Mouse (Mus musculus) hindbrain, embryonic 10.5 days (tissue): Measurements from ENCODE around the gene Asb8. TPM values are rescaled to one million over a fixed set of nuclear protein-coding genes. Genes with fewer than 3 reads are reported as not detected.
A peak's percentile ranks its signal among the peaks of the same experiment; 100 is the strongest.

Experiments used
- DNase-seq: peaks from one replicate; pipeline ENCODE4 v3.0.0-alpha.2; 2017; ENCODE audit warnings: low spot score
- H3K27ac ChIP-seq: fragments of 300-500 bp; sonication (generic); 2 replicates; pipeline ENCODE4 v1.5.1; 2016; ENCODE audit warnings: mild to moderate bottlenecking, moderate library complexity
- H3K27me3 ChIP-seq: fragments of 300-500 bp; sonication (generic); 2 replicates; pipeline ENCODE4 v1.6.1; 2016; ENCODE audit warnings: mild to moderate bottlenecking; ENCODE audit not compliant: poor library complexity, insufficient read depth, severe bottlenecking
- H3K36me3 ChIP-seq: fragments of 300-500 bp; sonication (generic); 2 replicates; pipeline ENCODE4 v1.6.1; 2016; ENCODE audit warnings: mild to moderate bottlenecking, moderate library complexity
- H3K4me1 ChIP-seq: fragments of 300-500 bp; sonication (generic); replicated peaks from 2 replicates; pipeline ENCODE4 v1.6.1; 2016; ENCODE audit warnings: mild to moderate bottlenecking
- H3K4me3 ChIP-seq: fragments of 300-500 bp; sonication (generic); 2 replicates; pipeline ENCODE4 v1.5.1; 2016; ENCODE audit warnings: mild to moderate bottlenecking, moderate library complexity
- H3K9me3 ChIP-seq: fragments of 300-500 bp; sonication (generic); 2 replicates; pipeline ENCODE4 v1.6.1; 2016; ENCODE audit warnings: mild to moderate bottlenecking, moderate library complexity
- WGBS: fragments of 180-500 bp; shearing (Covaris S2); methylation state at CpG from one replicate; pipeline ENCODE4 v1.1.7; 2016; 5-methylcytosine and 5-hydroxymethylcytosine counted together
- polyA plus RNA-seq: library from polyadenylated mRNA; unstranded; fragments of >200 nt; fragmentation: Nextera tagmentation; extraction: Ambion mirVana; gene quantifications from 2 replicates; pipeline ENCODE4 v1.2.1, GENCODE M21; 2016

The Asb8 gene
- 39.4 and 48.8 TPM in 2 replicates for polyA plus RNA-seq

DNA sequence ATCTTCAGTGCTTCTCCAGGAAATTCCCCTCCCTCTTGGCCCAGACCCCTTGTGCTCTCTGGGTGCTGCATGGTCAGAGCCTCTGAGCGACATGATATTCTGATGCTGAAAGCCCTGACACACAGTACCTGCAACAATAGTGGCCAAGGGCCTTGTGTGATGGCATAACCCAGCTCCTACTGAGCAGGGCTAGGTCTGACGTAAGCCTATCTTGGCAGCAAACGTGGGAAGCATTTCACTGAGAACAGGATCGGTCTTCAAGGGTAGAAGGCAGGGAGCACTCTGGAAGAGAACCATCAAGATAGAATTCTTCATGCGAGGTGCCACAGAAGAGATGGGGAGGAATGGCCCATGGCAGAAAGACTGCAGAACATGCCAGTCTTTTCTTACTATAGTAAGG, at the start of gene Asb8:
Asb8 (minus strand) TSS at position 101 of the 400 bp plus-strand sequence.
- Histone ChIP-seq H3K27ac (peak within 1 kb of the TSS; percentile 50; the same call in 1 of the 2 replicates), H3K36me3 (no peaks in the 10 kb centered on the region), H3K27me3 (peaks cover 54% of the 10 kb centered on the region), H3K4me1 (peaks cover 53% of the 10 kb centered on the region), H3K9me3 (no peaks in the 10 kb centered on the region), H3K4me3 (no peak within 1 kb of the TSS)
- no peak for DNase-seq
- WGBS, result 86% methylated on average over 5 of the region's 5 CpGs

DNA sequence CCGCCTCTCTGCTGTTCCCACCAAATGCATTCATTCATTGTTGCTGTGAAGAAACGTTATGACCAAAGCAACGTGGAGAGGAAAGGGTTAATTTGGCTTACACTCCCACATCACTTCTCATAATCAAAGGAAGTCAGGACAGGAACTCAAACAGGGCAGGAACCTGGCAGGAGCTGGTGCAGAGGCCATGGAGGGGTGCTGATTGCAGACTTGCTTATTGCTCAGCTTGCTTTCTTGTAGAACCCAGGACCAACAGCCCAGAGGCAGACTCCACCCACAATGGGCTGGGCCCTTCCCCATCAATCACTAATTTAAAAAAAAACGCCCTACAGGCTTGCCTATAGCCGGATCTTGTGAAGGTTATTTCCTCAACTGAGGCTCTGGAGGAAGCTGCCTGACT, 48.7 kb upstream of the Asb8 start:
- no peak overlapping the region for H3K4me3 ChIP-seq
- no peaks in the 10 kb centered on the region for H3K27me3 ChIP-seq
- WGBS, result 79% methylated on average over 5 of the region's 5 CpGs
- no peaks in the 10 kb centered on the region for H3K4me1 ChIP-seq
- no peak overlapping the region for H3K27ac ChIP-seq
- DNase-seq, result no peak
- no peaks in the 10 kb centered on the region for H3K36me3 ChIP-seq
- no peaks in the 10 kb centered on the region for H3K9me3 ChIP-seq

DNA sequence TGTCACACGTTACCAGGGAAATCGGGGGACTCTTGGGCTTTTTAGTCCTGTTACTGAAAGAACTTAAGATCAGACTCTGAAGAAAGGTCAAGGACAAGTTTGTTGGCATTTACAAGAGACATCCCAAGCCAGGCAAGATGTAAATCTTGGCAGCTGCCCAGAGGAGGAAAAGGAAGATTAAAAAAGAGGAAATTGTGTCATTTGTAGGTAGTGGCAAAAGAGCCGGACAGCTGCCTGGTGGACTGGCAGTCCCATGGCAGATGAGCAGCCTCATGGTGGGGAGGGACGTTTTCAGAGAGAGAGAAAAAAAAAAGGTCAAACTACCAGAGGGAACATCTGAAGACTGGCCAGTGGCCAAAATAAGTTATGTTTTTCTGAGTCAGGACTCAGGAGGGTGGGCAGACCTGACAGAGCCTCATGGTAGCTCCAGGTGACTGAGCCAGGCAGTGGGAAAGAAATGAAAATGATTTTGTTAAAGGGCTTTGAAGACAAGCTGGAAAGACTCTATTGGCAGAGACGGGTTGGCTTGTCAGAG, 48.0 kb upstream of the Asb8 start:
- Histone ChIP-seq H3K4me3 (no peak overlapping the region), H3K36me3 (no peaks in the 10 kb centered on the region), H3K27ac (no peak overlapping the region), H3K4me1 (no peaks in the 10 kb centered on the region), H3K27me3 (no peaks in the 10 kb centered on the region), H3K9me3 (no peaks in the 10 kb centered on the region)
- 82% methylated on average over 5 of the region's 5 CpGs for WGBS
- no peak for DNase-seq

DNA sequence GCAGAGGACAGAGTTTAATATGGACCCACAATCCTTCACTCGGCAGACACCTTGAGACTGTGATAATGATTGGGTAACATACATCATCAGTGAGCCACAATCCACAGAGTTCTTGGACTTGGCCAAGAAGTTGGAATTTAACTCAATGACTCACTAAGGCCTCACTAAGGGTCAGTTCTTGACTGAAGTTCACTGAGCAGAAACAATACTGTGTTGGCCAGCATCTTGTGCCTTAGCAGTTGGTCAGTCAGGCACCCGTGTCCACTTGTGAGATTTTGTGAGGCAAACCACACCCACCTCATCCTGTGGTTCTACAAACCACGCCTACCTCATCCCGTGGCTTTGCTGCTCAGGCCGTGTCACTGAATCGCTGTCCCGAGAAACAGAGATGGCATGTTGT, 44.3 kb upstream of the Asb8 start:
- H3K36me3 ChIP-seq, result no peaks in the 10 kb centered on the region
- WGBS, result 82% methylated on average over 7 of the region's 7 CpGs
- H3K9me3 ChIP-seq, result no peaks in the 10 kb centered on the region
- no peaks in the 10 kb centered on the region for H3K27me3 ChIP-seq
- H3K4me3 ChIP-seq, result no peak overlapping the region
- H3K27ac ChIP-seq, result no peak overlapping the region
- H3K4me1 ChIP-seq, result no peaks in the 10 kb centered on the region
- DNase-seq, result no peak

DNA sequence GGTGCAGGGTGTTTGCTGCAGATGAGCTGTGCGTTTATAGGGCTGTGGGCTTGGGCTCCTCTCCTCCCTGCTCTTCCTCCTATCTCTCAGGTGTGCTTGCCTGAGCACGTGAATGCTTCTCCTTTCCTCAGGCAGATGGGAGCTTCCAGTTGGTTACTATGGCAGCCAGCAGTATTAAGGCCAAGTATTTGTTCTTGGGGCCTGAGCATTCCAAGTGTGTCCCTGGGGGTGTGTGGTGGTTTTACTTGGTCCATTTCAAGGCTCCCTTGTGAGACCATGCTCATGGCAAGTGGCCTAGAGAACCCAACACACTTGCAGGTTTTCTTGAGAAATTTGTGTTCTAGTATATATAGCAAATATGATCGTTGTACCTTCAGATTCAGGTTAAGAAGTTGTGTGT, 30.0 kb upstream of the Asb8 start, which contains the start of gene Olfr288:
Olfr288 (minus strand) TSS at position 101 of the 400 bp plus-strand sequence.
- Histone ChIP-seq H3K36me3 (no peaks in the 10 kb centered on the region), H3K4me1 (no peaks in the 10 kb centered on the region), H3K27ac (no peak within 1 kb of the TSS), H3K9me3 (no peaks in the 10 kb centered on the region), H3K4me3 (no peak within 1 kb of the TSS), H3K27me3 (no peaks in the 10 kb centered on the region)
- no peak for DNase-seq
- WGBS, result 62% methylated on average over 3 of the region's 3 CpGs

DNA sequence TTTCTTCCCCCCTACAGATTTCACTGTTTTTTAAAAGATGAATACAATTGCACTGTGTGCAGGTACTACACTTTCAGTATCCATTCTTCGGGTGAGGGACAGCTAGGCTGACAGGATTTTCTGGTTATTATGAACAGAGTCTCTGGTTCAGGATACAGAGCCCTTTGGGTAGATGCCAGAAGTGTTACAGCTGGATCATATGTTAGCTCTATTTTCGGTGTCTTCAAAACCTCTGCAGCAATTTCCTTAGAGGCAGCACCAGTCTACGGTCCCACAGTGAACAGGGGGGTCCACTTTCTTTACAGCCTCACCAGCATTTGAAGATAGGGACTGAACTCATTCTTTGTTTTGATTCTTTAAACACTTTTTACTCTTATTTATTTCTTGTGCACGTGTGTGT, 19.0 kb upstream of the Asb8 start:
- DNase-seq, result no peak
- H3K9me3 ChIP-seq, result no peaks in the 10 kb centered on the region
- WGBS, result 82% methylated on average over 4 of the region's 4 CpGs
- no peak overlapping the region for H3K27ac ChIP-seq
- H3K27me3 ChIP-seq, result peaks cover 9% of the 10 kb centered on the region
- H3K4me1 ChIP-seq, result peaks cover 13% of the 10 kb centered on the region
- H3K4me3 ChIP-seq, result no peak overlapping the region
- H3K36me3 ChIP-seq, result no peaks in the 10 kb centered on the region

DNA sequence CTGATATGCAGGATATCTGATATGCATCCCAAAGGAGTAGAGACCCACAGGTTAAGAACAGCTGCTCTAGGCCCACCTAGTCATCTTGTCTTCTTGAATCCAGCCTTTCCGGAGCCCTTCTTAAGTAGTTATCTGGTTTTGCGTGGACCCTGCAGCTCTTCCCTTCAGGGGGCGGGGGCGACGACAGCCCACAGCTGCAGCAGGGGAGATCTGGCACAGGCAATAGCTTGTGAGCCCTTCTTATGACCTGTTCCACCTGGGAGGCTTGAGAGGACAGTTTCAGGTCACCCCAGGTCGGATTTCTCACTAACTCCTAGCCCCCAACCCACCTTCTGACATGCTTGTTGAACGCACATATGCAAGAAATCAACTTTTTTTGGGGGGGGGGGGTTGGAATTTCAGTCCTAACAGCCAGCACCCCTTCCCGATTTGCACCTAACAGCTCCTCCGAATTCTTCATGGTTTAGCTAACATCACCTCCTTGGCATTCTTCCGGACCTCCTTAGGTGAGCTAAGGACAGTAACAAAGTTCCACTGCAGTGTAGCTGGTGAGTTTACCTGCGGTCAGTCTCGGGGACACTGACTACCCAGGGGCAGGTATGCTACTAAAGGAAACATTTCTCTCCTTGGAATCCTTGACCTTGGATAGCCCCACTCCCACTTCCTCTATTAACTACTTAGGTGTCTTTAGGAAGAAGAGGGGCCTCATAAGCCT, 16.6 kb upstream of the Asb8 start:
- H3K4me1 ChIP-seq, result peaks cover 13% of the 10 kb centered on the region
- peaks cover 28% of the 10 kb centered on the region for H3K27me3 ChIP-seq
- H3K36me3 ChIP-seq, result no peaks in the 10 kb centered on the region
- WGBS, result 71% methylated on average over 12 of the region's 12 CpGs
- no peak overlapping the region for H3K4me3 ChIP-seq
- H3K9me3 ChIP-seq, result no peaks in the 10 kb centered on the region
- DNase-seq, result no peak
- no peak overlapping the region for H3K27ac ChIP-seq

DNA sequence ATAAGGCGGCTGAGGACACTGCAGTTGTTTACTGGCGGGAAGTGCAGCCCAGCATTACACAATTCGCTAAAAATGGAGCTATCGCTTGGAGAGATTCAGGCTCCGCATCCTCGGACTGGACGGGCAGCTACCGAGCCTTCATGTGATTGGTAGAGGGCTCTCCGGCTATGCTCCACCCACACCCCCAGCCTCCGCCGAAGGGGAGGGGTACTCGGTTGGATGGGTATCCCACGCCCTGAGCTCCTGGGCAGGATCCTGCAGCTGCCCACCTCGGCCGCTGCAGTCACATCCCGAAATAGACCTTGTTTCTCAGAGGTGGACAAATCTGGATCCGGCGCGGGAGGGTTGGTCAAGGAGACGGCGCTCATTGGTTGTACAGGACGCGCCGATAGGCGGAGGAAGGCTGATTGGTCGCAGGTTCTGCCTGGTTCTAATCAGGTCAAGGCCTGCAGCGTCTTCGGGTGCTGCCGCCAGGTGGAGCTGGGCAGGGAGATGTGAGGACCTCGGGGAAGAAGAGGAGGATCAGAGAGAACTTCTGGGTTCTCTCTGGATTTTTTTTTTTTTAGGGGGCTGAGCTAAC, 15.8 kb upstream of the Asb8 start:
- Histone ChIP-seq H3K9me3 (no peaks in the 10 kb centered on the region), H3K36me3 (no peaks in the 10 kb centered on the region), H3K27me3 (peaks cover 34% of the 10 kb centered on the region), H3K4me3 (peak overlapping the region; percentile 59), H3K27ac (peak overlapping the region; percentile 81), H3K4me1 (peaks cover 13% of the 10 kb centered on the region)
- DNase-seq, result peak; percentile 94
- under 1% methylated on average over 30 of the region's 30 CpGs for WGBS

DNA sequence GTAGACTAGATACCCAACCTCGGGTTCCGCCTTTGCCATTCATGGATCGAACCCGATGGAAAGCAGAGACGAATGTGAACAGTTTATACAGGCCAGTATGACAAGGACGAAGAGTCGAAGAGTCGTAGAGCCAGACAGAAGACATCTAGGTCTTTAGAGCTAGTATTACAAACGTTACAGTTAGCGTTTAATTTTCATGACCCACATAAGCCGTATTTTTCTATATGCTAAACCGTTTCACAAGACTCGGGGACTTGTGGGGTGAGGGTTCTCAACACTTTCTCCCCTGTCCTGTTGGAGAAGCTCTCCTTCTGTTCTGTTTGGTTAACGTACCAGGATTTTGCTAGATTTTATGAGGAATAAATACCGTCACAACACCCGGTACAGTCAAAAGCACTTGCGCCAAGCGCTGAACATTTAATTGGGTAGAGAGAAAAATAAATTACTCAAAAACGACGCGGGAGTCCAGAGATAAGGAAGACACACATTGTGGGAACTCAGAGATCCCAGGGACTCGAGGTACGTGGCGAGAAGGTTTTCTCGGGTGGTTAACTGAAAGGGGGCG, 15.2 kb upstream of the Asb8 start:
- H3K27me3 ChIP-seq, result peaks cover 34% of the 10 kb centered on the region
- peaks cover 13% of the 10 kb centered on the region for H3K4me1 ChIP-seq
- no peaks in the 10 kb centered on the region for H3K9me3 ChIP-seq
- H3K36me3 ChIP-seq, result no peaks in the 10 kb centered on the region
- peak overlapping the region; percentile 81 for H3K27ac ChIP-seq
- DNase-seq, result no peak
- WGBS, result 5% methylated on average over 26 of the region's 26 CpGs
- peak overlapping the region; percentile 59 for H3K4me3 ChIP-seq

DNA sequence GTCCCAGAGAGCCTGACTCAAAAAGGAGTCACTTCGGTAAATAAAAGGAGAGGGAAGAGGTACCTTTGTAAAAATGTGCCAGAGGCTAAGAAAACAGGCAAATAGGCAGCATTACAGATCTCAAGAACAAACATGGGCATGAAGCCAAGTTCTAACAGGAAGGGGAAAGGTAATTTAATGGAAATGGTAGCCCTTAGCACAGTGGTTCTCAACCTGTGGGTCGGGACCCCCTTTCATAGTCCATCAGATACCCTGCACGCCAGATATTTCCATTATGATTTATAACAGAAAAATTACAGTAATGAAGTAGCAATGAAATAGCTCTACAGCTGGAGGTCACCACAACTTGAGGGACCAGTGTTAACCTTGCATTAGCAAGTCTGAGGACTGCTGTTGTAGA, 11.9 kb upstream of the Asb8 start:
- Histone ChIP-seq H3K36me3 (no peaks in the 10 kb centered on the region), H3K27me3 (peaks cover 41% of the 10 kb centered on the region), H3K4me1 (peaks cover 13% of the 10 kb centered on the region), H3K27ac (no peak overlapping the region), H3K9me3 (no peaks in the 10 kb centered on the region), H3K4me3 (no peak overlapping the region)
- WGBS, result 75% methylated on average over 3 of the region's 3 CpGs
- DNase-seq, result no peak

DNA sequence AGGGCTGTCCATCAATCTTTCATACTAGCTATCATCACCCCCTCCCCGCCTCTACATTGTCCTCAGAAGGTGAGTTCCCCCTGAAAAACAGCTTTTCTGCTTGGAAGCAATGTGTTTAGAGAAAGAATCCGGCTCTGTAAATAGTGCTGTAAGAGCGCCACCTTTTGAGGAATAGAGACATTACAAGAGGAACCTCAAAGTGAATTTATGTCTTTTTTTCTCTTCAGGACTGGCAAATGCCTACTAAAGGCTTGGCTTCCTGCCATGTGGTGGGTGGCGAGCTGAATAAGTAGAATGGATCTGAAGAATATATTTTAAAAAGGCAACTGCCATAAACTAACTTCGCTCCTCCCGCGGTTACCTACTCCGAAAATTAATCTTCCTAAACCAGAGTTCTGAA, 8.4 kb upstream of the Asb8 start:
- WGBS, result 41% methylated on average over 8 of the region's 8 CpGs
- H3K27me3 ChIP-seq, result peaks cover 61% of the 10 kb centered on the region
- H3K36me3 ChIP-seq, result no peaks in the 10 kb centered on the region
- DNase-seq, result no peak
- H3K4me3 ChIP-seq, result no peak overlapping the region
- no peak overlapping the region for H3K27ac ChIP-seq
- H3K9me3 ChIP-seq, result no peaks in the 10 kb centered on the region
- H3K4me1 ChIP-seq, result peaks cover 23% of the 10 kb centered on the region

DNA sequence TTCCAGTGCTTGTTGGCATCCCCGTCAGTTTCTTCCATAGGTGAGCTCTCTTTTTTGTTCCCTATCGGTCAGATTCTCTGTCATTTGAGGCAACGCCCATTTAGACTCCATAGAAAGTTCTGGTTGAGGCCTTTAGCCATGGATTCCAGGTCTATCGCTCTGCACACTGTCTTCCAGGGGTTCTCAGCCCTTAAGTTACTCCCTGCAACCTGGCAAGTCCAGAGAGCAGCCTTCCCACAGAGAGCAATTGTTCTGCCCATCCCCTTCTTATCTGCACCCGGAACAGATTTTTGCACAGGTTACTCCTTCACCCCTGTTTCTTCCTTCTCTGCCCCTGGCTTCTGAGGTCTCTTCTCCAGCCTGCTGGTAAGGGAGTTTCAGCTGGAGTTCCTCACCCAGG, 6.7 kb upstream of the Asb8 start:
- H3K4me1 ChIP-seq, result peaks cover 40% of the 10 kb centered on the region
- H3K27me3 ChIP-seq, result peaks cover 64% of the 10 kb centered on the region
- H3K36me3 ChIP-seq, result no peaks in the 10 kb centered on the region
- H3K27ac ChIP-seq, result no peak overlapping the region
- no peaks in the 10 kb centered on the region for H3K9me3 ChIP-seq
- no peak overlapping the region for H3K4me3 ChIP-seq
- DNase-seq, result no peak
- WGBS, result 71% methylated on average over 5 of the region's 5 CpGs

DNA sequence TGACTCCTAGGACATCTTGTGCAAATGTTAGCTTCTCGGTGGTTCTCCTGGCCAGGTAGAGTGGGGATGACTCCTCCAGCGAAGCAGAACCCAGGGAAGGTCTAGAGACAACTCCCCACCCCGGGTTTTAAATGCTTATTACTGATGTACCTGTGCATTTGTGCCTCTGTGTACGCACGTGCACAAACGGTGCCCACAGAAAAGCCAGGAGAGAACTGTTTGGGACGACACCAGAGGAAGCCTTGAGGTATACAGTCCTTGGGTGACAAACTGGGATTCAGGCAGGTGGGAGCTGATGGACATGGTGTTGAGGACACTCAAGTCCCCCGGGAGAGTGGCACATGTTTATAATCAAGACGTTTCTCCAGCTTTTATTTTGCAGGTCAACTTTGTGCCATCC, 5.5 kb upstream of the Asb8 start:
- Histone ChIP-seq H3K36me3 (no peaks in the 10 kb centered on the region), H3K4me3 (no peak overlapping the region), H3K27ac (no peak overlapping the region), H3K9me3 (no peaks in the 10 kb centered on the region), H3K4me1 (peaks cover 48% of the 10 kb centered on the region), H3K27me3 (peaks cover 70% of the 10 kb centered on the region)
- WGBS, result 75% methylated on average over 9 of the region's 9 CpGs
- DNase-seq, result no peak
